ENCODE assay signal across 8 mouse cellular contexts in the genomic region with DNA sequence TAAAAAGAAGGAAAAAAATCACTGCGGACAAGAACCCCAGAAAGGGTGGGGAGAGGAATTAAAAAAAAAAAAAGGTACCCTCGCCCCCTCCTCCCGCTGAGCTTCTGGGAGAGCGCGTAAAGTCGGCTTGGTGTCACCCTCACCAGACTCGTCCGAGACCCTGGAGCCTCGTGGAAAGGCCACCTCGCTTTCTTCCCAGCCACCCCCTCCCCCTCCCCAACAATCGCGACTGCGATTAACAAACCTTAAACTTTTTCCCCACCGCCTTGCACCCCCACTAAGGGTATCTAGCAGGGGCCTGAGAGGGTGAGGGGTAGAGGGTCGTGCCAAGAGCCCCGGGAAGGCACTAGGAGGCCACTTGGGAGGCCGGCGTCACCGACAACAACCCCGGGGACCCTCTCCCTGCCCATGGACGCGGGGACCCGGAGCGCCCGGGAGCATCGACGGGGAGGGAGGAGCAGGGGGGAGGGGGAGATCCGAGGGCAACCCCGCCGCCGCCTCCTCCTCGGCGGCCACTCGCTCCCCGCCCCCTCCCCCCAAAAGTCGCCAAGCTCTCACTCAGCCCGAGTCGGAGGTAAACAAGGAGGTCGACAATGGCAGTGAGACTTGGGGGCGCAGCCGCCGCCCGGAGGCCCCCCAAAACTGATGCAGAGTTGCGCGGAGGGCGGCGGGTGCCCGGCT. TPM values are rescaled to one million over a fixed set of nuclear protein-coding genes. Genes with fewer than 3 reads are reported as not detected.
A peak's percentile ranks its signal among the peaks of the same experiment; 100 is the strongest.
DNase-seq lines count a peak whose midpoint lies in the region; ATAC-seq and TF ChIP-seq lines count a peak whose summit lies in the region.

No protein-coding gene starts in this region.

- peak; percentile 33 for ATAC-seq in heart, embryonic 16.5 days (replicated peaks; ENCODE audit: extremely low read depth, insufficient read depth, low FRiP score)
- ATAC-seq in liver, embryonic 11.5 days (replicated peaks; ENCODE audit: low FRiP score): peak; percentile 35; the same call in 1 of the 2 replicates
- no peak for ATAC-seq in megakaryocyte-erythroid progenitor cell, adult 5-6 weeks (replicated peaks; ENCODE audit: low FRiP score, low TSS enrichment, poor library complexity, severe bottlenecking)

- no peak for TF ChIP-seq POLR2A in kidney, adult 2 months (IDR thresholded peaks at IDR 0.05; ENCODE audit: low read depth, low read length)

- peak overlapping the region; percentile 88 for H3K4me2 ChIP-seq in heart, embryonic 16.5 days (ENCODE audit: low read depth, low read length)
- H3K4me2 ChIP-seq in liver, embryonic 11.5 days: peak overlapping the region; percentile 97

- WGBS in kidney, adult 2 months: 1% methylated on average over 48 of the region's 48 CpGs
- under 1% methylated on average over 41 of the region's 48 CpGs for WGBS in heart, embryonic 16.5 days
- 1% methylated on average over 43 of the region's 48 CpGs for WGBS in liver, embryonic 11.5 days

- H3K27ac ChIP-seq in kidney, adult 2 months (ENCODE audit: insufficient read depth, low read depth, low read length): no peak overlapping the region
- H3K27ac ChIP-seq in ES-E14 (ENCODE audit: insufficient read depth, low read depth, low read length, poor library complexity, severe bottlenecking): no peak overlapping the region
- peak overlapping the region; percentile 89 for H3K27ac ChIP-seq in heart, embryonic 16.5 days (ENCODE audit: low read length)
- H3K27ac ChIP-seq in liver, embryonic 11.5 days (ENCODE audit: low read depth, low read length): peak overlapping the region; percentile 25; the same call in 1 of the 2 replicates

- no peak for DNase-seq in kidney, adult 2 months
- DNase-seq in kidney, adult 8-10 months: no peak
- peak; percentile 13 for DNase-seq in ES-E14 (ENCODE audit: low read depth, low spot score)
- peak; percentile 51 for DNase-seq in embryo, embryonic 10 days (ENCODE audit: low spot score)
- DNase-seq in liver, embryonic 11.5 days (ENCODE audit: low spot score): peak; percentile 59
- DNase-seq in retina, postnatal 1 day: peak; percentile 78

- H3K4me1 ChIP-seq in kidney, adult 2 months (ENCODE audit: control insufficient read depth, insufficient read depth, low read length): 0 out of 2 replicates have a peak, but pooled peaks cover 3% of the 10 kb centered on the region
- H3K4me1 ChIP-seq in ES-E14 (ENCODE audit: control insufficient read depth in 2 of 2, insufficient read depth in 2 of 2, low read length in 2 of 2, poor library complexity in 1 of 2): peaks cover 0 to 3% of the 10 kb centered on the region in 2 experiments; a peak in 1 of 4 replicates
- H3K4me1 ChIP-seq in heart, embryonic 16.5 days (ENCODE audit: control insufficient read depth, insufficient read depth, low read length): no peaks in the 10 kb centered on the region
- H3K4me1 ChIP-seq in liver, embryonic 11.5 days (replicated peaks; ENCODE audit: control insufficient read depth, insufficient read depth, low read length): no peaks in the 10 kb centered on the region

- H3K9me3 ChIP-seq in ES-E14 (ENCODE audit: control insufficient read depth, insufficient read depth, low read depth, low read length): no peaks in the 10 kb centered on the region
- H3K9me3 ChIP-seq in heart, embryonic 16.5 days (replicated peaks; ENCODE audit: control insufficient read depth, low read length): no peaks in the 10 kb centered on the region
- H3K9me3 ChIP-seq in liver, embryonic 11.5 days (ENCODE audit: control insufficient read depth, low read length): no peaks in the 10 kb centered on the region

- H3K27me3 ChIP-seq in kidney, adult 2 months (replicated peaks; ENCODE audit: control insufficient read depth, insufficient read depth, low read length): peaks cover 3% of the 10 kb centered on the region; the same call in 1 of the 2 replicates
- H3K27me3 ChIP-seq in heart, embryonic 16.5 days (ENCODE audit: control insufficient read depth, insufficient read depth, low read length): no peaks in the 10 kb centered on the region
- H3K27me3 ChIP-seq in liver, embryonic 11.5 days (replicated peaks; ENCODE audit: control insufficient read depth, insufficient read depth, low read length): no peaks in the 10 kb centered on the region; the same call in 1 of the 2 replicates

- peak overlapping the region; percentile 80 for H3K4me3 ChIP-seq in kidney, adult 2 months (ENCODE audit: insufficient read depth, low read depth, low read length)
- peak overlapping the region; percentile 91 to 98 for H3K4me3 ChIP-seq in ES-E14 (ENCODE audit: insufficient read depth in 1 of 2, low read depth in 1 of 2, low read length in 2 of 2, poor library complexity in 1 of 2, severe bottlenecking in 1 of 2)
- peak overlapping the region; percentile 97 for H3K4me3 ChIP-seq in heart, embryonic 16.5 days (ENCODE audit: low read length)
- peak overlapping the region; percentile 79 for H3K4me3 ChIP-seq in liver, embryonic 11.5 days (ENCODE audit: low read depth, low read length)

- TF ChIP-seq CTCF in kidney, adult 2 months (conservative IDR thresholded peaks at IDR 0.05; ENCODE audit: insufficient read depth, insufficient read length, low read depth, low read length): no peak

- H3K36me3 ChIP-seq in kidney, adult 2 months (ENCODE audit: control insufficient read depth, insufficient read depth, low read length): no peaks in the 10 kb centered on the region
- H3K36me3 ChIP-seq in ES-E14 (ENCODE audit: control insufficient read depth, insufficient read depth, low read length, poor library complexity, severe bottlenecking): no peaks in the 10 kb centered on the region
- no peaks in the 10 kb centered on the region for H3K36me3 ChIP-seq in heart, embryonic 16.5 days (ENCODE audit: control insufficient read depth, insufficient read depth)
- no peaks in the 10 kb centered on the region for H3K36me3 ChIP-seq in liver, embryonic 11.5 days (ENCODE audit: control insufficient read depth, insufficient read depth, low read length)

- in situ Hi-C loops in ES-E14 (cut with MboI; ENCODE audit: low sequenced_read_pairs in 2 of 2, unreplicated experiment in 2 of 2): no loop called here

- peak overlapping the region; percentile 91 for H3K9ac ChIP-seq in ES-E14 (ENCODE audit: insufficient read depth, low read depth, low read length, poor library complexity, severe bottlenecking)
- H3K9ac ChIP-seq in heart, embryonic 16.5 days (ENCODE audit: low read length): peak overlapping the region; percentile 94
- H3K9ac ChIP-seq in liver, embryonic 11.5 days (ENCODE audit: low read depth, low read length): peak overlapping the region; percentile 73

TF ChIP-seq in ES-E14, 5 proteins besides CTCF, POLR2A, EP300 and RAD21:
- TF ChIP-seq ZNF384 (IDR thresholded peaks at IDR 0.05; ENCODE audit: low read depth, low read length): peak; percentile 37; the same call in 1 of the 2 replicates
- TF ChIP-seq MAFK (IDR thresholded peaks at IDR 0.05; ENCODE audit: insufficient read depth, low read depth, low read length): no peak
- TF ChIP-seq HCFC1 (IDR thresholded peaks at IDR 0.05; ENCODE audit: borderline replicate concordance, insufficient read depth, low read length): 0 out of 2 replicates have a peak, but pooled peaks have one; percentile 13

RNA-seq across cellular contexts. Expression of gene Satb1, which starts 20.7 kb away (rescaled TPM):
- polyA plus RNA-seq in kidney, adult 2 months (2012; rRNA removed): 1.8 and 4.3 TPM in 2 replicates
- total RNA-seq in ES-E14 (2012; rRNA removed): 4.1 and 6.5 TPM in 2 replicates
- 14.0 and 34.0 TPM in 2 replicates for polyA plus RNA-seq in heart, embryonic 16.5 days (2015; fragmentation: Nextera tagmentation; extraction: Ambion mirVana)
- 3.9 and 4.0 TPM in 2 replicates for polyA plus RNA-seq in liver, embryonic 11.5 days (2014; fragmentation: Nextera tagmentation; extraction: Ambion mirVana)
- total RNA-seq in megakaryocyte-erythroid progenitor cell, adult 5-6 weeks (2014; fragmentation: Nextera tagmentation): 8.2 and 9.9 TPM in 2 replicates
- total RNA-seq in megakaryocyte-erythroid progenitor cell, adult 5-6 weeks (2017): 3.9 and 6.2 TPM in 2 replicates

Comparison
In these comparisons a context has a peak if more than half of its experiments do, and no peak if none do; other contexts are left out.
1. DNase-seq: peak in ES-E14 (single experiment), embryo, embryonic 10 days (single experiment), liver, embryonic 11.5 days (single experiment) and retina, postnatal 1 day (single experiment); none in kidney, adult 2 months (single experiment) and kidney, adult 8-10 months (0 of 2).
2. H3K27ac ChIP-seq: peak in heart, embryonic 16.5 days (single experiment) and liver, embryonic 11.5 days (single experiment); none in kidney, adult 2 months (single experiment) and ES-E14 (single experiment).
3. Peak in every context shown above with its lines, with median percentiles within 50 percentile points of each other: H3K4me3 ChIP-seq and H3K9ac ChIP-seq.